Mouse (Mus musculus) hindbrain, postnatal 0 days (tissue): ENCODE measurements around the gene Gm5168. TPM values are rescaled to one million over a fixed set of nuclear protein-coding genes. Genes with fewer than 3 reads are reported as not detected.
"Not testable (repeated sequence)": the region's sequence is repeated elsewhere in the genome, so short reads cannot be mapped to it uniquely, and the experiment has no call there.

ENCODE experiments used
- ATAC-seq: fragments of 200-750 bp; cut with Nextera tagmentation; 2 replicates; pipeline ENCODE4 v1.8.0; 2017; ENCODE audit warnings: mild to moderate bottlenecking, moderate TSS enrichment, moderate library complexity
- DNase-seq: peaks from one replicate; pipeline ENCODE4 v3.0.0-alpha.2; 2015; ENCODE audit warnings: low spot score
- H3K27ac ChIP-seq: fragments of 300-500 bp; sonication (generic); 2 replicates; pipeline ENCODE4 v1.5.1; 2014; ENCODE audit warnings: mild to moderate bottlenecking
- H3K27me3 ChIP-seq: fragments of 300-500 bp; sonication (generic); 2 replicates; pipeline ENCODE4 v1.6.1; 2014; ENCODE audit warnings: low read length, mixed read lengths; ENCODE audit not compliant: insufficient read depth
- H3K36me3 ChIP-seq: fragments of 300-500 bp; sonication (generic); 2 replicates; pipeline ENCODE4 v1.6.1; 2014; ENCODE audit warnings: low read length, mixed read lengths; ENCODE audit not compliant: insufficient read depth
- H3K4me1 ChIP-seq: fragments of 300-500 bp; sonication (generic); 2 replicates; pipeline ENCODE4 v1.6.1; 2014; ENCODE audit warnings: antibody characterized with exemption, low read length, mixed read lengths; ENCODE audit not compliant: insufficient read depth
- H3K4me2 ChIP-seq: fragments of 300-500 bp; sonication (generic); 2 replicates; pipeline ENCODE4 v1.6.1; 2014; ENCODE audit warnings: low read depth, mild to moderate bottlenecking, low read length, moderate library complexity, mixed read lengths
- H3K4me3 ChIP-seq: fragments of 300-500 bp; sonication (generic); 2 replicates; pipeline ENCODE4 v1.5.1; 2014; ENCODE audit warnings: low read length
- H3K9ac ChIP-seq: fragments of 300-500 bp; sonication (generic); replicated peaks from 2 replicates; pipeline ENCODE4 v1.6.1; 2014; ENCODE audit warnings: mild to moderate bottlenecking, low read length, moderate library complexity, mixed read lengths
- H3K9me3 ChIP-seq: fragments of 300-500 bp; sonication (generic); 2 replicates; pipeline ENCODE4 v1.6.1; 2016; ENCODE audit warnings: low read length, mixed read lengths
- WGBS: fragments of 180-500 bp; shearing (Covaris S2); extraction: QIAGEN DNeasy Blood & Tissue Kit; methylation state at CpG from one replicate; pipeline ENCODE4 v1.1.7; 2014; 5-methylcytosine and 5-hydroxymethylcytosine counted together
- polyA plus RNA-seq: library from polyadenylated mRNA; unstranded; fragments of >200 nt; fragmentation: Nextera tagmentation; extraction: Ambion mirVana; gene quantifications from 2 replicates; pipeline ENCODE4 v1.2.1, GENCODE M21; 2015
- total RNA-seq: library from RNA; depleted of rRNA; stranded (reverse); fragments of >200 nt; gene quantifications from 2 replicates; pipeline ENCODE4 v1.2.3, GENCODE M21; 2014; rRNA removed

Gm5168 gene
- total RNA-seq (not detected in 2 replicates), polyA plus RNA-seq (not detected in 2 replicates)

GRCm38 (mm10) chrX:26050941-26051340 is at the start of gene Gm5168:
Gene Gm5168 (minus strand): TSS chrX:26051041.
- no CpG with 5 or more reads among the region's 3 CpGs for WGBS
- H3K4me3 ChIP-seq, H3K9me3 ChIP-seq, H3K9ac ChIP-seq, DNase-seq, H3K36me3 ChIP-seq, H3K27me3 ChIP-seq, ATAC-seq, H3K4me2 ChIP-seq, H3K4me1 ChIP-seq, H3K27ac ChIP-seq: not testable (repeated sequence)

Other genes starting within 250 kb of the Gm5168 start
- gene Gm2012, start 180.3 kb upstream of the Gm5168 start, total RNA-seq, result not detected in 2 replicates
- not detected in 2 replicates for gene Gm2012, start 180.3 kb upstream of the Gm5168 start, polyA plus RNA-seq